Mouse (Mus musculus) CH12F3 (cell line): ENCODE data around the gene Mrc1.

Experiments used
- in situ Hi-C: fragments of 300-500 bp; cut with MboI; formaldehyde crosslinking; loops from 2 replicates; pipeline ENCODE4 v1.14.3; 2020; ENCODE audit warnings: low sequenced_read_pairs

Mrc1 gene

DNA sequence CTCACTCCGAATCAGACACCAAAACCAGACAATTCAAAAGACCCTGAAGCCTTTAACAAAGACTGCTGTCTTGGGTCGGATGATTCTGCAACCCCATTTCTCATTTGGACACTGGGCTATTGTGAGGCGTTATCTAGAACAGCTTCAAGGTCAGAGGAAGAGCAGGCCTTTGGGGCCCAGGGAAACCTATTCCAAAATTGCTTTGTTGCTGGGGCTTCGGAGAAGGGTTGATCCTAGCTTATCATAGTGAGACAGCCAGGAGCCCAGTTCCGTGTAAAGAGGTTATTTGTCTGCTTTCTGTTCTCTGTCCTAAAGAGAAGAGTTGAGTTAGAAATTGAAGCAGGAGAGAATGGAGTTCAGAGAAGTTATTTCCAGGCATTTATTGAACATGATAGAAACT lies 10.0 kb downstream of the Mrc1 start:
- in situ Hi-C loops = no loop called here

DNA sequence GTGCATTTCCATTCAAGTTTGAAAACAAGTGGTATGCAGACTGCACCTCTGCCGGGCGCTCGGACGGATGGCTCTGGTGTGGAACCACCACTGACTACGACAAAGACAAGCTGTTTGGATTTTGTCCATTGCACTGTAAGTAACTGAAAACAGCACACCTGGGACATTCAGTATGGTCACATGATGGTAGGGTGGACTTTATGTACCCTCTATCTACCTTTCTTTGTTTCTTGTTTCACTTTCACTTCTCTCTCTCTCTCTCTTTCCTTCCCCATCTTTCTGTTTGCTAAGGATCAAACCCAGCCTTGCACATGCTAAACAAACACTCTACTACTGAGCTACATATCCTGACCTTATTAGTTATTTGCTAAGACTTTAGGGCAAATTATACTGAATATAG lies 15.0 kb downstream of the Mrc1 start:
- in situ Hi-C loops = no loop called here

DNA sequence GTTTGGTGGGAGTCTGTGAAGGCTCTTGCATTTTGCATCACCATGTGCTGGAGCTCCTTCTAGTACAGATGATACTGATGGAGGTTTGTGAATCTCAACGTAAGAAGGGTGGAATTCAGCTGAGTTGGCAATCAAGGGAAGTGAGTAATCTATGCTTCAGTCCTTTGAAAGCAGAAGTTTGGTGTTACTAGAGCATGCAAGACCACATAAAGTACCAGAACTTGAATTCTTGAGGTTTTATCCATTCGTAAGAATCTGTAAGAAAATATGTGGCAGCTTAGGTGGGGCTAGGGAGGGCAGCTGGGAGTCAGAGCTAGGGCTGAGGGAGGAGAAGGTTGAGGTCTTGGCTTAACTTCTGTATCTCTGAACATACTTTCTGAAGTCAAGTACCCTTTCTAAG lies 15.5 kb downstream of the Mrc1 start:
- in situ Hi-C loops = no loop called here

DNA sequence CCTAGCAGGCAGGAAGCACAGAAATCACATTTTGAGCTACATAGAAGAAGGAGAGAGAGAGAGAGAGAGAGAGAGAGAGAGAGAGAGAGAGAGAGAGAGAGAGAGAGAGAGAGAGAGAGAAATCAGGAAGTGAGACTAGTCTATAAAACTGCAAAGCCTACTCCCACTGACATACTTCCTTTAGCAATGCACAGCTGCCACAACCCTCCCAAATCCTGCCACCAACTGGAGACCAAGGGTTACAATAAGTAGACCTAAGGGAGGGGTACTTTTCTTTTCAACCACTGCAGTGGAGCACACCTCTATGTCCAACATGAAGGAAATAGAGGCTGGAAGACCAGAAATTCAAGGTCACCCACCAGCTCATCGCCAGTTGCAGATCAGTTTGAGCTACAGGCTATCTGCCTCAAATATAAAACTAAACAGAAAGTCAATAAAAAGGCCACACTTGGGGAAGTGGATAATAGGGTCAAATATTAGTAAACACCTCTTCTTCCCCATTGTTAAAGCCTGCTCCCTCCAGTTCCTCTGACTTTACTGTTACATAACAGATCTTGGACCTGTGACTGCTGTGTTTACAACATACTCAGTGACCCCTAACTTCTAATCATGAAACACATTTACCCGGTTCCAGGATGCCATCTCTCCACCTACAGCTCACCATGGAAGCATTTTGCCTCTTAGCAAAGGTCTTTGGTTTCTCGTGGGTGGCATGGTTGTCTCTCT lies 20.8 kb downstream of the Mrc1 start:
- in situ Hi-C loops = no loop called here

DNA sequence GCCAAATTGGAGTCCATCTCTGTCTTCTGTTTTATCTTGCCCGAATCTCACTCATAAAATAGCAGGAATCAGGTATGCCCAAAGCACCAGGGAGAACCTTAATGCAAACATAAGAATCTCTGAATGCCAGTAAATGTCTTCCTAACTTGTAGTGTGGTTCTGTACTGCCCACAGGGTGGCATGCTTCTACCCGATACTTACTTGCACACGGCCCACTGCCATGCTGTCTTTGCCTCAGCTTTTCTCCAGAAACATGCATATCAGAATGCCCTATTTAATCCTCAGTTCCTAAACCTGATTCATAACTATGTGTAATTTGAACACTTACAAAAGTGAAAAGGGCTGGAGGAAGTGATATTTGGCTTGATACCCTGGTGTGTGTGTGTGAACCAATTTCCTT lies 22.7 kb downstream of the Mrc1 start:
- in situ Hi-C loops = no loop called here

DNA sequence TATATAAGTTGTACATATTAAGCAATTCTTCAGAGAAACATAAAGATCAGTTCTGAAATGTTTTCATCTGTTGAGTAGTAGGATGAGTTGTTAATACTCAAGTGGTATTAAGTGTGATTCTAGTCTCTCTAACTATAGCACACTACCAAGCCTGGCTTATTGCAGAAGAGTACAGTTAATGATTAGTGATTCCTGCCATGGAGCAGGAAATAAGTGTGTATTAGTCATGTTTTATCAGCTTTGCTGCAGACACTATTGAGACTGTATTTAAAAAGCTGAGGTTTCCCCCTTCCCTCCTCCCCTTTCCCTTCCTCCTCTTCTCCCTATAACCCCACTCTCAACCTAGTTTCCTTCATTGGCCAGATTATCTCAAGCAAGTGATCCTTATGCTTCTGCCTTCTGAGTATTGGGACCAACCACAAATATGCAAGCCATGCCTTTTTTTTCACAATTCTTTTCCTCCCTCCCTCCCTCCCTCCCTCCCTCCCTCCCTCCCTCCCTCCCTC lies 29.2 kb downstream of the Mrc1 start:
- in situ Hi-C loops = no loop called here

DNA sequence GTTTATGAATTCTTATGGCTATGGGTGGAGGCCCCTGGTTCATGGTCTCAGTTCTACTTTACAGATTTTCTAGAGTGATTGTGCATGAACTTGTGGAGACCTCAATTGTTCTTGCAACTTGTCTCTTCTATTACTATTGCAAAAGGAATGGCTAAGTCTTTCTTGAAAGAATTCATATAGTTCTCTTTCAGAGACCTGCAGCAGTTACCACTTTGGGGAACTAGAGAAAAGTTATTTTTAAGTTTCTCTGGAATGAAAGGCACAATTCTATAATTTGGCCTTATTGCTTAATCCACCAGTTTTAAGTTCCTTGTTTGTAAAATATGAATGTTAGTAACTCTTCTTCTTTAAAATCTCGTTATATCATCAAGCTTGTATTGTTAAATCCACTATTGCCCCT lies 32.9 kb downstream of the Mrc1 start:
- in situ Hi-C loops = no loop called here

DNA sequence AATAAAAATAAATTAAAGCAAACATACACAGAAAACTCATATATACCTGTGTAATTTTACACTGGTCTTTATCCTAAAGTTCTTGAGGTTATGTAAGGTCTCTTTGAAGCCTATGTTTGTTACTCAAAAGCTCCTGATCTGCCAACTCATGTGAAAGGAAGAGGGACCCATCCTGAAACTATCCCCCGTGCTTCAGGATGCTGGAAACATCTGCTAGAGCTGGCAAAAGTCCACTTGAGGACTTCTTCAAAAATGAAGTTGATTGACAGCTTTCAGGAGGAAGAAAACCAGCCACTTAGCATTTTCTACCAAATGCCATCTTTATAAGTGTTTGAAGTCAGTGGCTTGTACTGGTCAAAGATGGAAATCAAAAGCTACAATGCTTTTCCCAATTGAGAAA lies 40.0 kb downstream of the Mrc1 start:
- in situ Hi-C loops = no loop called here

DNA sequence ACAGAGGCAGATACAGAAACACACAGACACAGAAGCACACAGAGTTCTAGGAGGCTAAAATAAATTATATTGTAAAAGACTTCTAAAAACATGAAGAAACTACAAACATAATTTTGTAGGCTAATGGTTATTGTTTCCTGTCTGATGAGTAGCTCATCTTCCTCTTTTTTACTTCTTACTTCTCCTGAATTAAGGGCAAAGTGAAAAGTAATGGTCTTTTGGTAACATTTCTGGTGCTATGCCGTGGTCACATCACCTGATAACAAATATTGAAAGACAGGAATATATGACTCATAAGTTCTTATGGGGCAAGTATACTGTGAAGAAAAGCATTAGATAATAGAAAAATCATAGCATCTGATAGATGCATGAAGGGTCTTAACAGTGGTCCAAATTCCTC lies 42.9 kb downstream of the Mrc1 start:
- in situ Hi-C loops = no loop called here

DNA sequence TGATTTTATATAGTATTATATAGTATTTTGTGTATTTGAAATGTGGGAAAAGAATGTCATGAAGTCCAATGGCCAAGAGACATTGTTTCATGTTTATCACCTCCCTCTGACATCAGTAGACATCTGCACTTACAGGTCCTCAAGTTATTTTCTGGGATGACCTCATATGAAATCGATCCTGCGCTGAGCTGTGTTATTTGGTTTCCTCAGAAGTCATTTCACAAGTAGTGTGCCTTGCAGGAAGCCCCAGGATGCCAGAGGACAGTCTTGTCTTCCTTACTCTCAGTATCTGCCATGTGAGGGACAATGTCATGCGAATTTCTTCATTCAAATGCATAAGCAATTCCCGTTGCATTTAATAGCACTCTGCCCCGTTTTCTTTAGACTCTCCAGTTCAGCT lies 46.6 kb downstream of the Mrc1 start:
- in situ Hi-C loops = no loop called here

DNA sequence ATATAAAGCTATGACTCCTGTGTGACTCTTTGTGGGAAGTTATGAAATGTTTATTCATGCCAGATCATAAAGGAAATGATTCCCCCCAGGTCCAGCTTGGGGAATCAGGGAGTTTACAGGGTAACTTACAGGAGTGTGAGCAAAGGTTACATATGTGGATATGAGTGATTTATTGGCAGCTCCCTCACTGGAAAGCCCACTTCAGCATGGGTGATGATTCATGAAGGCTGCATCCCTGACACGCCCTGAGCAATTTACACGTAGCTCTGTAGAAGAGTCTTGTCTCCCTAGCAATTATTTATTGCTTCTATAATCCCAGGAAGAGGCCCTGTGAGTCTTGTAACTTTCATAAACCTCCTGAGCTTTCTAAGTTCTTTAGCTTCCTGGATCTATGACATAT lies 50.1 kb downstream of the Mrc1 start:
- in situ Hi-C loops = no loop called here

DNA sequence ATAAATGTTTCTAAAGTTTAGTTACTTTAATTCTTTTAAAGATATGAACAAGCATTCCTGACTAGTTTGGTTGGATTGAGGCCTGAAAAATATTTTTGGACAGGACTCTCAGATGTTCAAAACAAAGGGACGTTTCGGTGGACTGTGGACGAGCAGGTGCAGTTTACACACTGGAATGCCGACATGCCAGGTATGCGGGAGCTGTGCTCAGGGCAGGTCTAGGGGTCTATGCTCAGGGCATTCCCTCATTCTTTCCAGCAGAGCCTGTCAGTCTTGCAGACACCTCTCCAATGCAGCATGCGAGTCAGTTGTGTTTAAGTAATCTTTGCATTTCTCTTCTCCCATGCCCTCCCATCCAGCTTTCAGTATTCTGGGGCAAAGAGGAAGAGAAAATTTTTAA lies 50.6 kb downstream of the Mrc1 start:
- in situ Hi-C loops = no loop called here

DNA sequence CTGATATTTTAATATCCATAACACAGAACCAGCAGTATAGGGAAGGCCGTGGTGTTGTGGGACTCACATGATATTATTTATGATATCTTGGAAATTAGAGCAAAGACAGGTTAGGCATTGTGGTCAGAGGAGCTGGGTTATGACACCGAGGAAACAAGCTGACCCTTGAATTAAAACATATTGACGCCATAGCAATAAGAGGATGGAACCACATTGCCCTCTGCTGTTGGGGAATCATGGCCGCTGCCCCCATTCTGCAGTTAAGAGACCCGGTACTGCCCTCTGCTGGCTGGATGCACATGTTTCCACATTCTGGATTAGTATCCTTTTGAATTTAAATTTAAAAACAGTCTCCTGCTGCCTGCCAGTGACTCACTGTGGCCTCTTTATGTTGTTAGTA lies 66.1 kb downstream of the Mrc1 start:
- in situ Hi-C loops = loop anchor here (10.0 kb wide), 1 partner anchor 251 kb away; no protein-coding TSS in a partner anchor

DNA sequence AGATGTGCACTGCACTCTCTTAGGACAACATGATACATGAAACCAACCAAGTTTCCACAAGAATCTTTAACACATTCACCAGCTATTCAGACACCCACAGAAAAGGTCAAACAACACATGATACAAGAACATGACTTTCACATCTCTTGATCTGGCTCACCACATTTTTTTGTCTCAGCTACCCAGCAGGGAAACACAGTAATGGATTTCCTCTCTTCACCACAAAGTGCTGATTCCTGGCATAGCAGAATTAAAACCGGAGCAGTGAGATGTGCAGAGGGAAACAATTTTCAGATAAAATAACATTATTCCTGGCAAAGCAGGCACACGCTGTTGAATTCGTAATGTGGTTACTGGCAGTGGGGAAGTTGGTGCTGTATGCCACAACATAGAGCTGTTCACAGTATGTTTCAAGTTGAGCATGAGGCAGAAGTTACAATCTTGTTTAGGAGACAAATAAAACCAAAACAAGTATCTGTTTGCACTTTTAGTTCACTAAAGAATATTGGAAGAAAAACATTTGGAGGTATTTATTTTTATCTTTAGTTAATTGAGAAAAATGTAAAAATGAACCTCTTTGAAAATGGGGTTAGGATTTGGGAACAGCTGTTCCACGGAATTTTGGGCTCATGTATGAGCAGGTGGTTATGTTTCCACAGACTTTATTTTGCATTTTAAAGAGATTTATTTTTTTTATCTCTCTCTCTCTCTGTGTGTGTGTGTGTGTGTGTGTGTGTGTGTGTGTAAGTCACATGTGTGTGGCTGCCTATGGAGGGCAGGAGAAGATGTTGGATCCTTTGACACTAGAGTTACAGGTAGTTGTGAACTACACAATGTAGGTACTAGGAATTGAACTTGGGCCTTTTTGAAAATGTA lies 83.6 kb downstream of the Mrc1 start:
- in situ Hi-C loops = no loop called here

DNA sequence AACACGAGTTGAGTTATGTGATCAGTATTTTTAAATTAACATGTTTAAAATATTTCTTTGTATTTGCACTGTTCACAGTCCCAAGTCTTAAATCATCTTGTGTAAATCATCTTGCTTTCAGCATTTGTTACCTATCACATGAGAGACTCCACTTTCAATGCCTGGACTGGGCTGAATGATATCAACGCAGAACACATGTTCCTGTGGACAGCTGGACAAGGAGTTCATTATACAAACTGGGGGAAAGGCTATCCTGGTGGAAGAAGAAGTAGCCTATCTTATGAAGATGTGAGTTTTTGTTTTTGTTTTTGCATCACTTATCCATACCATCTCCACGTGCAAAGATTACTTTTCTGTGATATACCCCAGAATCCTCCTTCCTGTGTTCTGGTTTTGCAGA lies 85.9 kb downstream of the Mrc1 start:
- in situ Hi-C loops = no loop called here

DNA sequence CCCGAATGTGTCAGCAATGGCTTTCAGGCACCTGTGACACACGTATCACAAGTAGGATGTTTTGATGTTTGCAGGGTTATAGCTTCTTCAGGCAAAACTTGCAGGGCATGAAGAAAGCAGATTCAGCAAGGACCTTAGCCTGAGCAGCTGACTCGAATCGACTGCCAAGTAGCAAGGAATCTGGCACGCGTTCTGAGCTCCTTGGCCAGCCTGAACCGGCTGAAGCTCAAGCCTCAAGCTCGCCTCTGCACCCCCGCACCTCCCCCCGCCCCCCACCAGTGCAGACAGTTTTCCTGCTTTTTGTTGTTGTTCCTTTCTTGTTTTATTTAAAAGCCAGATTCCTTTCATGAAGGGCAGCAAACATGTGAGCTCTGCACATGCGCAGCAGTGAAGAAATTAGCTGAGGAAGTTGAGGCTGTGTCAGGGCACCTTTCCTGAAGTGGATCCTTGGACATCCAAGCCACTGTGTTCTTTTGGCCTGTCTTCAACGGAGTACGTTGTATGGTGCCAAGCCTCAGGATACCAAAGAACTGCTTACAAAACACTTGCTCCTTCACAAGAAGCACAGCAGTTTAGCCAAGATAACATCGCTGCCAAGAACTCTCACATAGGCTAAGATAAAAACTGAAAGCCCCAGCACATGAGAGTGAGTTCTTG lies 112.6 kb downstream of the Mrc1 start:
- in situ Hi-C loops = no loop called here

DNA sequence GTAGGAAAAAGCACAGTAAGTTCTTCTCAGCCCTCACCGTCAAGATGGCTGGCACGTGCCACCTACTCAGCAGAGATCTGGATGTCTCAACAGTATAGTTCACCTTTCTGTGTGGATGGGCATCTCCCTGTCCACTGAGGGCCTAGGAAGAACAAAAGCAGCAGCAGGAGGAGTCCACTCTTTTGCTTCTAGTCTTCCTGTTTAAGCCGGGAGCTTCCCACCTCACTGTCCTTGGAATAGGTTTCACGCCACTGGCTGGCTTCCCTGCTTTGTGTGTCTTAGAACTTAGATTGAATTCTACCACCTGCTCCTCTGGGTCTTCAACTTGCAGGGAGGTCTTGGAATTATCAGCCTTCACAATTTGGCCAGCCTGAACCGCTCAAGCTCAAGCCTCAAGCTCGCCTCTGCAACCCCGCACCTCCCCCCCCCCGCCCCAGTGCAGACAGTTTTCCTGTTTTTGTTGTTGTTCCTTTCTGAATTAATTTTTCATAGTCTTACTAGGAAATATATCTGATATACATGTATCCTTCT lies 113.2 kb downstream of the Mrc1 start:
- in situ Hi-C loops = no loop called here
